Mouse (Mus musculus) subcutaneous adipose tissue, adult 2 months (tissue): ENCODE data around the gene Bet1. TPM values are rescaled to one million over a fixed set of nuclear protein-coding genes. Genes with fewer than 3 reads are reported as not detected.

Source experiments
- polyA plus RNA-seq: library from polyadenylated mRNA; depleted of rRNA; stranded (reverse); fragments of >200 nt; gene quantifications from 2 replicates; pipeline ENCODE4 v1.2.3, GENCODE M21; 2012; ENCODE audit warnings: low replicate concordance; rRNA removed

The Bet1 gene
- 21.3 and 21.6 TPM in 2 replicates for polyA plus RNA-seq

DNA sequence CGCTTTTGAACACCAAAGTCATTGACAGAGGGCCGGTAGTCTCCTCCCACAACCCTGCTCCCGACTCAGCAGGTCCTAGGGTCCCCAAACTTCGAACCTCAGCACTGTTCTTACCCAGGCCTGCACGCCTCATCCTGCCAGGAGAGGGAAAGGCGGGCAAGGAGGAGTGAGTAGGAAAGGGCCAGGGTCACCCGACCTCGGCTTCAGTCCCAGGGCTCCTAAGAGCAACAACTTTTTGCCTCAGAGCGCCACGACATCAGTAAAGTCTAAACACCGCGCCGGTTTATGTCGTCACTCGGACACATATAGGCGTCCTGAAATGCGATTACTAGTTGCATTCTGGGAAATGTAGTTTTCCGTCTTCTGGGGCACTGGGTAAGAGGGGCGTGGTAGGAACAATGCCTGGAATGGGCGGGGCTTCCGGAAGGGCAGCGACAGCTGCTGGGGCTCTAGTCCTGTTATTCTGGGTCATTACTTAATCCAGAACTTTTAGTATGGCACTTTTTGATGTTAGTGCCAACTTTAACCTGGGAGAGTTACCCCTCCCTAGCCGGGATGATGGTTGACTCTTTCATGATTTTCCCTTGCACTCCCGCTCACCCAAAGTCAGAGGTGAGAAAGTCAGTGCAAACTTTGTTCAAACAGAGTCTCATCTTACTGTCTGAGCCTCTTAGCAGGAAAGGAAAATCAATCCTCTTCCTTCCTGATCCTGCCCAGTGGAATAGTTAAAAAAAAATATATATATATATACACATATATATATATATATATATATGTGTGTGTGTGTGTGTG is at the start of gene Bet1:
Gene Bet1 (minus strand): TSS at position 310 of the 792 bp plus-strand sequence.

Other genes with a start within 250 kb of the Bet1 start
- gene Tfpi2, start 98.1 kb downstream of the Bet1 start, polyA plus RNA-seq = 4.4 and 4.8 TPM in 2 replicates
- not detected in 2 replicates for gene Gngt1, start 93.2 kb downstream of the Bet1 start, polyA plus RNA-seq
- 11.6 and 12.8 TPM in 2 replicates for gene Gng11, start 83.1 kb downstream of the Bet1 start, polyA plus RNA-seq